Mouse (Mus musculus): ENCODE data around the gene Scpep1.
"Not testable (repeated sequence)": the region's sequence is repeated elsewhere in the genome, so short reads cannot be mapped to it uniquely, and the experiment has no call there.

Gene Scpep1

DNA sequence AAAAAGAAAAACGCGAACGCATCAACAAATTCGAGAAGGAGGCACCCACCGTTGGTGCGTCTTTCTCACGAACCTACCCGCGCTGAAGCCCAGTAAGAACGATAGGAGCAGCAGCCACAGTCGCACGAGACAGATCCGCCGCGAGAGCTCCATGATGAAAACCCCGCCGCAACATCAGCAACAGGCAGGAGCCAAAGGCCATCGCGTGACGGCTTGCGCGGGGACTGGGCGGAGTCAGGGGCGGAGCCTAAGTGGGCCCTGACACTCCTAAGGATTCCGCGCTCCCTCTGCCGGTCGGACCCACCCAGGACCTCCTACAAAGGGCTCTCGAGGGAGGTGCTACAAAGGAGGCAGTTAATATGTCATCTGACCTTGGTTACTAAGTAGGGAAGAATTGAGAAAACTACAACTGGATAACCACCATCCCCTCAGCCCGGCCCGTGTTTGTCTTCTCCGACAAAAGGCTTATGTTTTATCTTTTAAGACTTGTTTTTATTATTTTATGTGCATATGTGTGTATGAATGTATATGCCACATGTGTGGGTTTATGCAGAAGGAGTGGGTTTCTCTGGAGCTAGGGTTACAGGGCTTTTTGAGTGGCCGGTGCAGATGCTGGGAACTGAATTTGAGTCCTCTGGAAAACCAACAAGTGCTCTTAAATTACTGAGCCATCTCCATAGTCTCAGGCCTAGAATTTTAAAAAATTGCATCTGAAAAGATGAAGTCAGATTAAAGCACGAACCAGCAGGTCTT is at the start of gene Scpep1:
TSS of gene Scpep1 (minus strand) at position 249 of the 753 bp plus-strand sequence.
- DNase-seq (ENCODE audit: low read depth, low spot score) = peak; percentile 96

- DNase-seq (ENCODE audit: low read depth, low spot score) = no peak
Measured at GRCm38 (mm10) chr11:89003726-89004125, 48.5 kb upstream of the Scpep1 start.

DNA sequence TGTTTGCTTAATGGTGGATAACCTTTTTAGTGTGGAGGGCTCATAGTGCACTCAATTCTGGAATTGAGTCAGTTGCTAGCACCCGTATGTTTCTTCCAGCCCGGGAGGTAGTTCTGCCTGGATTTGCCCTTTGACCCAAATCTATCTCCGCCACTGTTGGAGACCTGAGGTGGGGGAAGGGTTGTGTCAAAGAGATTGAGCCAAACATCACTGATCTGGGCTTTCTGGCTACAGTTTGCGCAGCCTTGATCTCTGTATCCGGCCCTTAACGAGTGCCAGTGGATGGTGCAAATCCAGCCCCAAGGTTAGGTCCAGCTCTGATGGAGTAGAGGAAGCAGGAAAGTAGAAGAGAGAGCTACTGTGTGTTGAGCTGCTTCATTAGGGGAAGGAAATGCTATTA is 47.8 kb upstream of the Scpep1 start:
- DNase-seq (ENCODE audit: low read depth, low spot score) = peak; percentile 60

DNA sequence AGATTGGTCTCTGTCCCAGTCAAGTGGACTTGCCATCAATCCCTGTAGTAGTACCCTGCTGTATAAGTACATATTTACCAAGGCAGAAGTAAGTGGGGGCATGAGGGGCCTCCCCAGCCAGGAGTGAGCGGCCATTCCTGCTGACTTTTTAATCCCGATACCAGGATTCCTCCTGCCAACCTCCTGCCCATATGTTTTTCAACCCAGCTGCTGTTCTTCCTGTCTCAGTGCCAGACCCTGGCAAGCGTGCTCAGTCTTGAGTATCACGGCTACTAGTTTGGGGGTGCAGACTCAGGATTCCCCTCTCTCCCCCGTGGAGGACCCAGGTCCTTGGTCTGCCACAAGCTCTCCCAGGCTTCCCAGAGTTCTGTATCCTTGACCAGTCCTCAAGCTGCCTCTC is 47.4 kb upstream of the Scpep1 start:
- DNase-seq (ENCODE audit: low read depth, low spot score) = no peak

GRCm38 (mm10) chr11:89002068-89002467 is 46.8 kb upstream of the Scpep1 start:
- DNase-seq (ENCODE audit: low read depth, low spot score) = no peak

- DNase-seq (ENCODE audit: low read depth, low spot score) = peak; percentile 56
Measured at GRCm38 (mm10) chr11:89001569-89001968, 46.3 kb upstream of the Scpep1 start.

DNA sequence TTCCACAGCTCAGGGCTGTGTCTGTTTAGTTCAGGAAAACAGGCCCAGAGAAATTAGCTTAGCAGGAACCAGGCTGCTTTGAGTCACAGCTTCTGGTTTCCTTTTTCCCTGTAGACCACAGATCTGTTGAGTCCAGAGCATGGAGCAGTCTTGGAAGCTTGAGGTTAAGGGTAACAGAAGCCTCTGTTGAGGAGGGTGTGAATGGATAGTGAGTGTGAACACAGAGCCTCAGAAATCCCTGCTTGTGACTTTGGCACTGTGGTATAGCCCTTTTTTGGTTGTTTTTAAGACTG is 45.2 kb upstream of the Scpep1 start:
- no peak for DNase-seq (ENCODE audit: low read depth, low spot score)

- no peak for DNase-seq (ENCODE audit: low read depth, low spot score)
Measured at GRCm38 (mm10) chr11:88999723-89000526, 44.7 kb upstream of the Scpep1 start.

GRCm38 (mm10) chr11:88998974-88999722 is 43.9 kb upstream of the Scpep1 start, which contains the start of gene Trim25:
Trim25 (plus strand) TSS chr11:88999376.
- DNase-seq (ENCODE audit: low read depth, low spot score) = peak; percentile 97

- peak; percentile 56 for DNase-seq (ENCODE audit: low read depth, low spot score)
Measured at GRCm38 (mm10) chr11:88998406-88998805, 43.1 kb upstream of the Scpep1 start.

DNA sequence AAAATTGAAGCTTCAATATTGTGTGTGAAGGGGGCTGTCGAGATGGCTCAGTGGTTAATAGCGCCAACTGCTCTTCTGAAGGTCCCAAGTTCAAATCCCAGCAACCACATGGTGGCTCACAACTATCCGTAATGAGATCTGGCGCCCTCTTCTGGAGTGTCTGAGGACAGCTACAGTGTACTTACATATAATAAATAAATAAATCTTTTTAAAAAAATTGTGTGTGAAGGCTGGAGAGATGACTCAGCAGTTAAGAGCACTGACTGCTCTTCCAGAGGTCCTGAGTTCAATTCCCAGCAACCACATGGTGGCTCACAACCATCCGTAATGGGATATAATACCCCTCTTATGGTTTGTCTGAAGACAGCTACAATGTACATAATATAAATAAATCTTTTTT is 42.1 kb upstream of the Scpep1 start:
- not testable (repeated sequence) for DNase-seq (ENCODE audit: low read depth, low spot score)

DNA sequence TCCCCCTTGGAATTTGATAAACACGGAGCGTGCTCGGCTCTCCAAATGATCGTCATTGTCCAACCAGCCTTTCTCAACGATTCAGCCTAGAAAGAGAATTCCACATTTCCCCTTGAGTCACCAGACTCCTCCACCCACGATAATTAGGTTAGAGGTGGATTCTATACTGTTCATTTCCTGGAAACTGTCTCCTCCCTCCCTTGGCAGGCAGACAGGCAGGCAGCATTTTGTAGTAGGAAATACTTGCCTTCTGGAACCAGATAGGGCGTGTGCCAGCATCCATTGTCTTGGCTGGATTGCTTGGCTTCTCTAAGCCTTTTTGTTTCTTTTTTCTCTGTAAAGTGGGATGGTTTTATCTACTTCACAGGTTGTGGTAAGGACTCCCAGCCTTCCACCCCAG is 41.2 kb upstream of the Scpep1 start:
- DNase-seq (ENCODE audit: low read depth, low spot score) = peak; percentile 89

DNA sequence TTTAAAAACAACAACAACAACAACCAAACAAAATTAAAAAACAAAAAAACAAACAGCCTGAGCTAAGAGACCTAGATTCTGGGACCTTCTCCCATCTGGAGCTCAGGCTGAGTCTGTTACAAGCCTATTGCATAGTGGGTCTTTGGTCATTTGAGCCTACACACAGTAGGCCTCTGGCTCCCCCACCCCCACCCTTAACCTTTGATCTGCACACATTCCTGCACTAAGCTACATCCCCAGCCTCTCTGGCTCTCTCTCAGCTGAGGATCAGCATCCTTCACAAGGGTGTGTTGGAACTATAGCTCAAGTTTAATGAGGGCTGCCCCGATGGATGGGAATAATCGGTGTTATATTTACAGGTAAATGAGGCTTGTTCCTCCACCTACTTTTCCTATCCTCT is 40.4 kb upstream of the Scpep1 start:
- DNase-seq (ENCODE audit: low read depth, low spot score) = peak; percentile 86

DNA sequence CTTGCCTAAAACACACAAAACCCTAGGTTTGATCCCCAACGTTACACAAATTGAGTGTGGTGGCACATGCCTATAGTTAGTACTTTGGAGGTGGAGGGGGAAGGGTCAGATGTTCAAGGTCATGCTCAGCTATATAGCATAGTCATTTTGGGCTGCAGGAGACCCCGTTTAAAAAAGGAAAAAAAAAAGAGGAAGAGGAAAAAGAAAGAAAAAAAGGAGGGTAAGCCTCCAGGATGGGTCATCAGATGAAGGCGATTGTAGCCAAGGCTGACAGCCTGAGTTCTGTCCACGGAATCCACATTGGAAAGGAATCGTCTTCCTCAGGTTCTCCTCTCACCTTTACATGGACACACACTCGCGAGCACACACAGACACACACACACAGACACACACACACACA is 39.2 kb upstream of the Scpep1 start:
- no peak for DNase-seq (ENCODE audit: low read depth, low spot score)

GRCm38 (mm10) chr11:88993625-88994024 is 38.4 kb upstream of the Scpep1 start:
- peak; percentile 99 for DNase-seq (ENCODE audit: low read depth, low spot score)

DNA sequence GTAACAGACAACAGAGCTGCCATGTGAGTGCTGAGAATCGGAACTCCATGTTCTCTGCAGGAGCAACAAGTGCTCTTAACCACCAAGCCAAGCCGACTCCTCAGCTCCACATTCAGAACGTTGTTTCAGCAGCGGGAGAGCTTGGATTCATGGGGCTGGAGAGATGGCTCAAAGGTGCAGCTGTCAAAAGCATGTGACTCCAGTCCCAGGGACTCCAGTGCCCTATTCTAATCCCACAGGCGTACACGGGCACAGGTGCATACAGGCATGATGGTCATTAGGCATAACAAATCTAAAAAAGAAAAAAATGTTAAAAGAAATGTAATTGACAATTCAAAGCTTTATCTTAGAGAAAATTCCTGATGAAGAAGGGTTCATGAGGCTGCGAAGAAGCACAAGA is 37.9 kb upstream of the Scpep1 start:
- DNase-seq (ENCODE audit: low read depth, low spot score) = no peak

DNA sequence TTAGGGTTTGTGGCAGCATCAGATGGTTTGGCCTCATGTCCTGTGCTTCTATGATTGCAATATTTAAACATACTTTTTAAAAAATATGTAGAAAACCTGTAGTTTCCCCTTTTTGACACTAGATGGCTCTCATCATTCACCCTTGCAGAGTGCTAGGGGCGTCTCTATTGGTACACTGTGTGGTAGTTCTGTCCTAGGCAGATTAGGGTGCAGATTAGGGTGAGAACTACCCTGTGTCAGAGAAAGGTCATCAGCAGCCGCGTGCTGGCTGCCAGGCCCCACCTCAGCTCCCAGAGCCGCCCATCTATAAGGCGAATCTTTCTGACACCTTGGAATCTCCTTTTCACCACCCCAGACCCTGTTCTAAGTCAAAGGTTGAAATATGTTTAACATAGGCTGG is 34.3 kb upstream of the Scpep1 start:
- DNase-seq (ENCODE audit: low read depth, low spot score) = peak; percentile 85

GRCm38 (mm10) chr11:88988956-88989355 is 33.7 kb upstream of the Scpep1 start:
- DNase-seq (ENCODE audit: low read depth, low spot score) = no peak

DNA sequence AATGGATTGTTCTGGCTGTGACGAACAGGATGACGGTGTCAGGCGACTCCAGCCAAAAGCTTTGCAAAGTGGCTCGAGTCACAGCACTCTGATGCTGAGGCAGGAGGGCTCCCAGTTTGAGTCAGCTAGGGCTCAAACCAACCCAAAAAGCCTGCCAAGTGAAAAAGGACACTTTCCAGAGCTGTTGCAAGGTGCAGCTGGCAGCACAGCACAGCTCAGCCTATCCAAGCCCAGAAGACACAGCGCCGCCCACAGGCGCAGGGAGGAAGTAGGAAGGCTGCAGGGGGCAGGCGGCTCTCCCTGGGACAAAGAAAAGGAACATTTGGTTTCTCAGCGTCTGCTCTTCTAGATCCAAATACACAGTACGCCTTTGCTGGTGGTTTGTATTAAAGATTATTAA is 31.4 kb upstream of the Scpep1 start:
- DNase-seq (ENCODE audit: low read depth, low spot score) = no peak

- DNase-seq (ENCODE audit: low read depth, low spot score) = no peak
Measured at GRCm38 (mm10) chr11:88981337-88981736, 26.1 kb upstream of the Scpep1 start.

DNA sequence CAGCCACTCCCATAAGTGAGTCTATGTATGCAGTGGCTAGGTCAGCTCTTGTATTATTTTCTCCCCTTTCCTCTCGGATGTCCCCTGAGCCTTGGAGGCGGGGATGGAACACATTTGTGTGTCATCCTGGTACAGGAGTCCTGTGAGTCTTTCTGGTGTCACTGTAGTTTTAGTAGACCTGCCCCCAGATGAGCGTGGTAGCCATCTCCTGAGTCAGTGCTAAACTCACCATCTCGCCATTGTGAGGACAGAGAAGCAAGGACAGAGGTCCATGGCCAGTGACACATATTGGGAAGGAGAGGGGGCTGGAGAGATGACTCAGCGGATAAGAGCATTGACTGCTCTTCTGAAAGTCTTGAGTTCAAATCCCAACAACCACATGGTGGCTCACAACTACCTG is 21.9 kb upstream of the Scpep1 start:
- no peak for DNase-seq (ENCODE audit: low read depth, low spot score)

DNA sequence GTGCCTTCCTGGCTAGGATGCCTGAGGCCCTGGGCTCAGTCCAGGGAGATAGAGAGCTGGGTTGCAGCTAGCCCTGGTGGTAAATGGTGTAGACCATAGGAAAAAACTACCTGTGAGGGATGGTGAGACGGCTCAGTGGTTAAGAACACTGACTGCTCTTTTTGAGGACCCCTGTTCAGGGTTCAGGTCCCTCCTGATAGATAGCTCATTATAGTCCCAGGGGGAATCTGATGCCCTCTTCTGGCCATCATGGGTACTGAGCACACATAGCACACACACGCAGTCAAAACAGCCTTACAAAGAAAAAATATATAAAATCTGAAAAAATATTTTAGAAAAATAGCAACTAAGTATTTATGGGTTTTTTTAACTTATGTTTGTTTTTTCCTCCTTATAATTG is 21.1 kb upstream of the Scpep1 start:
- peak; percentile 60 for DNase-seq (ENCODE audit: low read depth, low spot score)

Data from ES-CJ7 (cell line).